Mouse (Mus musculus) intestine, postnatal 0 days (tissue): ENCODE data around the gene Kng1. TPM values are rescaled to one million over a fixed set of nuclear protein-coding genes. Genes with fewer than 3 reads are reported as not detected.
A peak's percentile ranks its signal among the peaks of the same experiment; 100 is the strongest.
"Not testable (repeated sequence)": the region's sequence is repeated elsewhere in the genome, so short reads cannot be mapped to it uniquely, and the experiment has no call there.

ENCODE experiments used
- ATAC-seq: fragments of 200-750 bp; cut with Nextera tagmentation; 2 replicates; pipeline ENCODE4 v1.8.0; 2017; ENCODE audit warnings: mild to moderate bottlenecking, moderate TSS enrichment, moderate library complexity
- H3K27ac ChIP-seq: fragments of 300-500 bp; sonication (generic); 2 replicates; pipeline ENCODE4 v1.5.1; 2014; ENCODE audit warnings: mild to moderate bottlenecking, low read depth, low read length, moderate library complexity
- H3K27me3 ChIP-seq: fragments of 300-500 bp; sonication (generic); replicated peaks from 2 replicates; pipeline ENCODE4 v1.6.1; 2014; ENCODE audit warnings: low read length, mixed read lengths; ENCODE audit not compliant: control insufficient read depth, insufficient read depth
- H3K36me3 ChIP-seq: fragments of 300-500 bp; sonication (generic); 2 replicates; pipeline ENCODE4 v1.6.1; 2014; ENCODE audit warnings: mild to moderate bottlenecking, moderate library complexity; ENCODE audit not compliant: control insufficient read depth, insufficient read depth
- H3K4me1 ChIP-seq: fragments of 300-500 bp; sonication (generic); replicated peaks from 2 replicates; pipeline ENCODE4 v1.6.1; 2014; ENCODE audit warnings: antibody characterized with exemption, low read length, mixed read lengths; ENCODE audit not compliant: control insufficient read depth, insufficient read depth
- H3K4me2 ChIP-seq: fragments of 300-500 bp; sonication (generic); replicated peaks from 2 replicates; pipeline ENCODE4 v1.6.1; 2014; ENCODE audit warnings: low read depth, mild to moderate bottlenecking, moderate library complexity
- H3K4me3 ChIP-seq: fragments of 300-500 bp; sonication (generic); 2 replicates; pipeline ENCODE4 v1.5.1; 2014; ENCODE audit warnings: low read depth, low read length
- H3K9ac ChIP-seq: fragments of 300-500 bp; sonication (generic); 2 replicates; pipeline ENCODE4 v1.6.1; 2014; ENCODE audit warnings: mild to moderate bottlenecking, low read depth, low read length
- H3K9me3 ChIP-seq: fragments of 300-500 bp; sonication (generic); 2 replicates; pipeline ENCODE4 v1.6.1; 2016; ENCODE audit warnings: mixed run types; ENCODE audit not compliant: control insufficient read depth
- CTCF ChIP-seq: sonication (generic); IDR thresholded peaks from 2 replicates; pipeline ENCODE4 v1.5.1; 2016; ENCODE audit warnings: low read depth, mild to moderate bottlenecking, control low read depth, antibody characterized with exemption, moderate library complexity
- WGBS: fragments of 180-500 bp; shearing (Covaris S2); extraction: QIAGEN DNeasy Blood & Tissue Kit; methylation state at CpG from one replicate; pipeline ENCODE4 v1.1.7; 2014; 5-methylcytosine and 5-hydroxymethylcytosine counted together
- polyA plus RNA-seq: library from polyadenylated mRNA; unstranded; fragments of >200 nt; fragmentation: Nextera tagmentation; extraction: Ambion mirVana; gene quantifications from 2 replicates; pipeline ENCODE4 v1.2.1, GENCODE M21; 2015

The Kng1 gene
- polyA plus RNA-seq, 1 experiment from 2014 or later = 1.7 TPM

DNA sequence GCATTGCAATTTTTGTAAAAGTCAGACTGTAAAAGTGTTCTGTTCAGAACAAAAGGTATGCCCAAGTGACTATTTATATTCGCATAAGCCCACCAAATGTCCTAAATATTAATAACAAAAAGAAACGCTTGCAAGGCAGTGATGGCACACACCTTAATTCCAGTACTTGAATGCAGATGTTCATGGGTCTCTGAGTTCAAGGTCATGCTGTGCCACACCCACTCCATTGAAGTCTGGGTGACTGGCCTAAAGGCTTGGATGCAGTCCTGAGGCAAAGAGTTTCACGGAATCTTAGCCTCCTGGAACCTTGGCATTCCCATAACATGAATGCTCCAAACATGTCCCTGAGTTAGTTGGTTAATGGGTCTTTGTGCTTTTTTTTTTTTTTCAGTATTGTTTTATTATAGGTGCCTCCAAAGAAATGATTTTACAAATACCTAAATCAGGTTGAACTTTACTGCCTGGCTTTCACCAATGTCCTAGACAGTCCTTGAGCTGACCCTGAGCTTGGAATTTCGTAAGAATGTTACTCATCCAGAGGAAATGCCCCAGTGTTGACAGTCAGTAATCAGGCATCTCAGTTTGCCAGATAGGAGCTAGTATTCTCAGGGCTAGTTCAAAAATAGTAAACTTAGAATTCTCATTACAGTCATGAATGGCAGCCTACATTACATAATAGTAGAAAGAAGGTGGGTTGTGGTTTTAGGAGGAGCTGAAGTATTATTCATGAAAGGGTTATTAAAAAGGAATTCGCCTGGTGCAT lies 26.8 kb upstream of the Kng1 start:
- Histone ChIP-seq H3K27ac (no peak overlapping the region), H3K36me3 (no peaks in the 10 kb centered on the region), H3K4me2 (no peak overlapping the region), H3K4me3 (no peak overlapping the region), H3K4me1 (0 out of 2 replicates have a peak, but pooled peaks cover 3% of the 10 kb centered on the region), H3K9me3 (no peaks in the 10 kb centered on the region), H3K27me3 (no peaks in the 10 kb centered on the region), H3K9ac (no peak overlapping the region)
- TF ChIP-seq CTCF = no peak
- WGBS = 89% methylated on average over 5 of the region's 5 CpGs
- ATAC-seq = no peak

DNA sequence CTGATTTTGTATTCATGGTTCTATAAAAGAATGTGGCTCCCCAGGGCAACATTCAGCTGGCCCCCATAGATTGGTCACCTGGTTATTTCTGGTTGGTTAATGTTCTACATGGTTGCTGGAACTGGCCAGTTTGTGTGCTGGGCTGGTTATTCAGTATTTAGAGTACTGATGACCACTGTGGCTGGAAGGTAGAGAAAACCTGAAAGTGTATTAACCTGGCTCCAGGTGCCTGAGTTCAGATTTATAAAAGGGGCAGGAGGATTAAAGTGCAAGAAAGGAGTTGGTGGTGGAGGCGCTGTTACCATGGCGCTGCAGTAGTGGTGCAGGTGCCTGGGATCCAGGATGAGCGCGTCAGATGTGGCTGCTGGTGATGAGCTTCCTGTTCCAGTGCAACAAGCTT lies 24.0 kb upstream of the Kng1 start:
- Histone ChIP-seq H3K9ac (no peak overlapping the region), H3K27me3 (no peaks in the 10 kb centered on the region), H3K27ac (no peak overlapping the region), H3K4me2 (no peak overlapping the region), H3K9me3 (no peaks in the 10 kb centered on the region), H3K36me3 (no peaks in the 10 kb centered on the region), H3K4me3 (no peak overlapping the region), H3K4me1 (no peaks in the 10 kb centered on the region)
- TF ChIP-seq CTCF = no peak
- no peak for ATAC-seq
- 87% methylated on average over 4 of the region's 4 CpGs for WGBS

DNA sequence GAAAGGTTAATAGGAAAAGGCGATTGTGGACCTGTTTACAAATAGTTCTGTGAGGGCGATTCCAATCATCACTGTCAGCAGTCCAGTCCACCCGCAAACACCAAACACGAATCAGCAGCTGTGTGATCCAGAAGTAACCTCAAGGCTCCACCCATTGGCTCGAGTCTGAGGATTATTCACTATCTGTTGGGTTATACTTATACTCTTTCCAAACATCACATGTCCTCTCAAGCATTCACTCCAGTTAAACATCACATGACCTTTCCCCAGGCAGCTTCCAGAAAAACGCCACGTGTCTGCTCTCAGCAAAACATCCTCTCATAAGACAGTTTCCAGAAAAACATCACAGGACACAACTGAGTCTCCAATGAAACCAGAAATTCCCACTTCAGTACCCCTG lies 19.9 kb upstream of the Kng1 start:
- Histone ChIP-seq H3K4me3 (no peak overlapping the region), H3K4me1 (no peaks in the 10 kb centered on the region), H3K9ac (no peak overlapping the region), H3K27ac (no peak overlapping the region), H3K36me3 (no peaks in the 10 kb centered on the region), H3K27me3 (no peaks in the 10 kb centered on the region), H3K4me2 (no peak overlapping the region), H3K9me3 (no peaks in the 10 kb centered on the region)
- no peak for TF ChIP-seq CTCF
- no peak for ATAC-seq
- WGBS = 53% methylated on average over 7 of the region's 7 CpGs

DNA sequence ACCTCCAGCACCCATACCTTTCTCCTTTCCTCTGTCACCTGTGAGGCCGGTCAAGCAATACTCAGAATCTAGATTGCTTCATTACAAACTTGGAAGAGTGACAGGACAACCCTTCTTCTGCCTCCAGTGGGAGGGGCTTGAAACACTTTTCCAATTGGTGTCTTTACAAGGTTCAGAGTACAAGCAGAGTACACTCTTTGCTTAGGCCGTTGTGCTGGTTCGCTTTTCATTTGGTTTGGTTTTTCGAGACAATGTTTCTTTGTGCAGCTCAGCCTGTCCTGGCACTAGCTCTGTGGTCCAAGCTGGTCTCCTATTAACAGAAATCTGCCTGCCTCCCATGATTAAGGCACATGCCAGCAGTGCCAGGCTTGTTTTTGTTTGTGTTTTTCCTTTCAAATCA lies 18.4 kb upstream of the Kng1 start:
- Histone ChIP-seq H3K36me3 (no peaks in the 10 kb centered on the region), H3K4me1 (no peaks in the 10 kb centered on the region), H3K4me3 (no peak overlapping the region), H3K27ac (no peak overlapping the region), H3K27me3 (no peaks in the 10 kb centered on the region), H3K9me3 (no peaks in the 10 kb centered on the region), H3K9ac (no peak overlapping the region), H3K4me2 (no peak overlapping the region)
- ATAC-seq = peak; percentile 45; the same call in 1 of the 2 replicates
- no peak for TF ChIP-seq CTCF
- 79% methylated on average over 4 of the region's 4 CpGs for WGBS

DNA sequence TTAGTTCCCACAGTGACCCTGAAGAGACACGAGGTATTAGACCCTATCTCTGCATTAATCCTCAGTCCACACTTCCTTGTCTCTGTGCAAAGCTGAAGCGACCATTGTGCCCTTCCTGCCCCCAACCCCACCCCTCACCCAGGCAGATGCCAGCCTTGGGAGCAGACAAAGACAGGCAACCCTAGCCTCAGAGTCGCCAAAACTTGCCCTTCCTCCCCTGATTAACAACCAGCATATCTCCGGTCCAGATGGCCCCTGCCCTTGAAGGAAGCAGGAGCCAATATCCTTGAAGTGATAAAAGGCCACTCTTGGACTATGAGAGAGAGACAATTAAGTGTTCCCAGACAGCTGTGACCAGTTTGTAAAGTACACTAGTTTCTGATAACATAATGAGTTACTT lies 16.8 kb upstream of the Kng1 start:
- Histone ChIP-seq H3K4me2 (no peak overlapping the region), H3K9me3 (no peaks in the 10 kb centered on the region), H3K27me3 (no peaks in the 10 kb centered on the region), H3K9ac (no peak overlapping the region), H3K4me3 (no peak overlapping the region), H3K4me1 (no peaks in the 10 kb centered on the region), H3K36me3 (no peaks in the 10 kb centered on the region), H3K27ac (no peak overlapping the region)
- TF ChIP-seq CTCF = no peak
- ATAC-seq = peak; percentile 38; the same call in 1 of the 2 replicates
- 15% methylated on average over 4 of the region's 4 CpGs for WGBS

DNA sequence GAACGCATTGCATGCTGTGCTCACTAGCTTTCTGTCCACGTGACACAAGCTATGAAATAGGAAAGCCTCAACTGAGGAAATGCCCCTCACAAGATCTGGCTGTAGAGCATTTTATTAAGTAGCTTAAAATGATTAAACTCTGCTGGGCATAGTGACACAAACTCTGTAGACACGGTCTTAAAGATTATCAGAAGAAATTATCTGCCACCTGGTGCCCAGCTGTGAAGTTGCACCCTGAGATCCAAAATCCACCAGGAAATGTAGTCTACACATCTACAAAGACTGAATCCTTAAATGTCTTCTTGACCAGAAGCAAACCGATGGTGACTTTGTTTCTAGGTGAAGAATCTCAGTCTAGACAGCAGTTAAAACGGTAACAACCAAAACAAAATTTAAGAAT lies 11.3 kb upstream of the Kng1 start:
- no peak overlapping the region for H3K9ac ChIP-seq
- 56% methylated on average over 5 of the region's 5 CpGs for WGBS
- H3K4me2 ChIP-seq = no peak overlapping the region
- H3K36me3 ChIP-seq = no peaks in the 10 kb centered on the region
- no peaks in the 10 kb centered on the region for H3K9me3 ChIP-seq
- H3K4me1 ChIP-seq = no peaks in the 10 kb centered on the region
- ATAC-seq = no peak
- TF ChIP-seq CTCF = peak; percentile 70
- H3K27me3 ChIP-seq = no peaks in the 10 kb centered on the region
- H3K27ac ChIP-seq = no peak overlapping the region
- H3K4me3 ChIP-seq = no peak overlapping the region

DNA sequence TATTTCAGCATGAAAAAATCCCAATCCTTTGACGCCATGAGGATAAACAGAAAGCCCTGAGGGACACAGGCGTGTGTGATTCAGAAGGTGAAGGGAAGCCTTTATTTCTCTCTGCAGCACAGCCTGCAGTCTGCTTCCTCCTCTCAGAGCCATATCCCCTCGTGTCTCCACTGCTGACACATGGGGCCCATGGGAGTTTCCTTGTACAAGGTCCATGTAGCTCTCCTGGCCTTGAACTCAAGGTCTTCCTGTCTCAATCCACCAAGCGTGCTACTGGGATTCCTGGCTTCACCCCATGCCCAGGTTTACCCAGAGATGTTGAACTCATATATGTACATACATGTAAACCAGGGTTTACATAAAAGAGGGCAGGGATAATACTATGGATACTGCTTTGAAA lies 2.0 kb downstream of the Kng1 start:
- not testable (repeated sequence) for H3K27ac ChIP-seq, H3K9me3 ChIP-seq, H3K27me3 ChIP-seq, H3K4me1 ChIP-seq, H3K4me3 ChIP-seq, H3K9ac ChIP-seq, H3K4me2 ChIP-seq, H3K36me3 ChIP-seq
- 27% methylated on average over 4 of the region's 4 CpGs for WGBS
- peak; percentile 73 for ATAC-seq

DNA sequence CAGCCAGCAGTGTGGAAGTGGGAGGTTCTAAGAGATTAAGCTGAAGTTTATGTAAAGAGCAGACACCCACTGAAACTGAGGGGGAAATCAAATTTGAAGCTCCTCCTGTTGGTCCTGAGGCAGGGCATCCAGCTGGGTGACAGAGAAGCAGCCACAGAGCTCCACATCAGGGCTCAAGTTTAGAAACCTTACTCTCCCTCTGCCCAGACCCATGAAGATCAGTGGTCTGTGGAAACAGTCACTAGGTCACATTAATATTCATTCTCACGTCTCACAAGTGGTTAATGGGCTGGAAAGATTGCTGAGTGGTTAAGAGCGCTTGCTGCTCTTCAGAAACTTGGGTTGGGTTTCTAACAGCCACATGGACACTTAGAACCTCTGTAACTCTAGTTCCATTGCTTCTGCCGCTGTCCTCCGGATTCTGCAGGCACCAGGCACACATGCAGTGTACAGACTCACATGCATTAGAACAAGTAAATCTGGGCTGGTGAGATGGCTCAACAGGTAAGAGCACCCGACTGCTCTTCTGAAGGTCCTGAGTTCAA lies 3.2 kb downstream of the Kng1 start:
- not testable (repeated sequence) for H3K4me3 ChIP-seq, ATAC-seq, H3K9ac ChIP-seq, H3K27ac ChIP-seq, H3K27me3 ChIP-seq, H3K4me1 ChIP-seq, H3K9me3 ChIP-seq, H3K4me2 ChIP-seq, H3K36me3 ChIP-seq
- WGBS = 90% methylated on average over 5 of the region's 5 CpGs

DNA sequence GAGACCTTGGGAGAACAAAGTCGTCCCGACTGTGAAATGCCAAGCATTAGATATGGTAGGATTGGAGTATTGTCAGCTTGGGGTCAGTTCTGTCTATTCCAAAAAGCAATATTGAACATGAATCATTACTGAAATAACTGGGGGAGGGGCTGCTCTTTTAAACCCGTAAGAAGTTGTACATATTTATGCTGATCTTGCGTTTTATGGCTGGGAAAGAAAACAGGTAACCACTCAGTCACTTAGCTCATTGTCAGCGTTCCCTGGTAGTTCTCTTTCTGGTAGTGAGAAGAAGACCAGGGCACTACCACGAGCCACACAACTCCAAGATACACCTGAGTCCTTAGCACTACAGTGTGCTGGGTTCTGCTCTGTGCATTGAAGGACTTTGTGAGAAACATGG lies 19.9 kb downstream of the Kng1 start:
- peak; percentile 25; the same call in 1 of the 2 replicates for ATAC-seq
- H3K27ac ChIP-seq, H3K4me1 ChIP-seq, H3K9me3 ChIP-seq, H3K27me3 ChIP-seq, H3K36me3 ChIP-seq, H3K4me3 ChIP-seq, H3K9ac ChIP-seq, H3K4me2 ChIP-seq: not testable (repeated sequence)
- WGBS = 75% methylated on average over 6 of the region's 6 CpGs
